Mouse (Mus musculus) lung, postnatal 36 days (tissue): Measurements from ENCODE around the gene Olfr1090.

Source experiments
- DNase-seq: peaks from one replicate; pipeline ENCODE4 v3.0.0; 2022; ENCODE audit warnings: mixed read lengths

The Olfr1090 gene

DNA sequence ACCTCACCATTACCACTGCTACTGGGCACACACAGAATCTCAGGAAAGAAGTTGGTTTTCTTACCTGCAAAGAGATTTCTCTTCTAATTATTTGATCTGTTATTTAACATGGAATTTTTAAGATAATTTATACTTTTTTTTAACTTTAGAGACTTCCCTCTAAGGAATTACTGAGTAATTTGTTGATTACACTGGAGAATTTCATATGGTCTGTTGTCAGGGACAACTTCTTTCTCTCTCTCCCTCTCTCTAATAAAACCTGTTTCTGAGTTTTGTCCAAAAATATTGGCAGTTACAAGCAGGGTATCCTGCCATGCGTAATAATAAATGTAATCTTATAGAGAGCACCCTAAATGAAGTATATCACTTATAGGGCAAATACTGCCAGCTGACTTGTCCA lies at the start of gene Olfr1090:
TSS of gene Olfr1090 (minus strand) at position 101 of the 400 bp plus-strand sequence.
- DNase-seq, result no peak

DNA sequence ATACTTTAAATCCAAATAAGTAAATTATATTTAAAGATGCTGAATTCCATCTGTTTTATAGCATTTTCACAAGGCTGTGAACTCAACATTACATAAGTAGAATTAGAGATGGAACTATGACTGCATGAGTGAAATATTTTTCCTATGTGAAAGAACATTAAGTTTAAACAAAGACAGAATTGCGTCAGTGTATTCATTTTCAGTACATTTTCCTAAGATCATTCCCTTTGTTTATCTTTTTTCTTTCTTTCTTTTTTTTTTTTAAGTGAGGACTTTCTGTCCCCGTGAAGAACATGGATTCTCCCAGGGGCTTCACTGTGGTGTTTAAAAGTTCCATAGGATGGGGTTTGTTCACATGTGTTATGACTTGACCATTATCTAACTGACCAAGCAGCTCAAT lies 23.4 kb upstream of the Olfr1090 start, which contains the start of gene Olfr1093:
TSS of gene Olfr1093 (plus strand) at position 301 of the 400 bp plus-strand sequence.
- no peak for DNase-seq

DNA sequence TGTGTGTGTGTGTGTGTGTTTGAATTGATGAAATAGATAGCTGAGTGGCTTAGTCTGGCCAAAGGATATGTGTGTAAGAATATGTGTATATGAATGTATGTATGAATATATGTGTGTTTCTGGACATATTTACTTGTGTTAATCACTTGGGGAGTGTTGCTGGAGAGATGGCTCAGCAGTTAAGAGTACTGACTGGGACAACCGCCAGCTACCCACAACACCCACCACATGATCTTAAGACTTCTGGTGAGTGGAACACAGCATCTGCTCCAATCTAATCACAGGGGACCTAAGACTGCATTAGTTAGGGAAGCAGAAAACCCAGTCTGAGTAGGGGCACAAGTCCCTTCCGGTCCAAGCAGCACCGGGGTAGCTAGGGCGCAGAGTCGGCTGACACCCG lies 2.3 kb upstream of the Olfr1090 start:
- no peak for DNase-seq

DNA sequence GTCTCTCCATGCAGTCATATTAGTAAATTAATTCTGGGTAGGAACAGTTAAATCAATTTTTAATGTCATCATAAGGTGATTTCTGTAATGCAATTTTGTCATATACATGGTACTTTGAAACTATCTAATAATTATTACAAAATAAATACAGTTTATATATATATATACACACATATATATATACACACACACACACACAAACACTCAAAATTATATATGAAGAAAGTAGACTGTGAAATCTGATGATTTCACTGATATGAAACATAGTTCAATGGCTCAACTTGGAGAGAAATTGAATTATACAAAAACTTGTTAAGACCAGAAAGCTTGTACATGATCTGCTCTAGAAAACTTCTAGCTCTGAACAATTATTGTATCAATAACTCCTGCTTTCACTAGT lies 25.2 kb downstream of the Olfr1090 start, which contains the start of gene Olfr1089:
TSS of gene Olfr1089 (minus strand) at position 101 of the 400 bp plus-strand sequence.
- no peak for DNase-seq
